Mouse (Mus musculus) neural tube, embryonic 15.5 days (tissue): ENCODE data around the gene 1520401A03Rik. TPM values are rescaled to one million over a fixed set of nuclear protein-coding genes. Genes with fewer than 3 reads are reported as not detected.

ENCODE experiments used
- ATAC-seq: fragments of 200-750 bp; cut with Nextera tagmentation; 2 replicates; pipeline ENCODE4 v1.8.0; 2017; ENCODE audit warnings: mild to moderate bottlenecking, moderate TSS enrichment, moderate library complexity; ENCODE audit not compliant: low FRiP score
- H3K27ac ChIP-seq: fragments of 300-500 bp; sonication (generic); replicated peaks from 2 replicates; pipeline ENCODE4 v1.5.1; 2015; ENCODE audit warnings: mild to moderate bottlenecking, inconsistent platforms
- H3K27me3 ChIP-seq: fragments of 300-500 bp; sonication (generic); replicated peaks from 2 replicates; pipeline ENCODE4 v1.6.1; 2015; ENCODE audit warnings: inconsistent platforms
- H3K36me3 ChIP-seq: fragments of 300-500 bp; sonication (generic); 2 replicates; pipeline ENCODE4 v1.6.1; 2015; ENCODE audit warnings: inconsistent platforms
- H3K4me1 ChIP-seq: fragments of 300-500 bp; sonication (generic); 2 replicates; pipeline ENCODE4 v1.6.1; 2015; ENCODE audit warnings: inconsistent platforms
- H3K4me2 ChIP-seq: fragments of 300-500 bp; sonication (generic); 2 replicates; pipeline ENCODE4 v1.6.1; 2015; ENCODE audit warnings: inconsistent platforms, mild to moderate bottlenecking, moderate library complexity
- H3K4me3 ChIP-seq: fragments of 300-500 bp; sonication (generic); replicated peaks from 2 replicates; pipeline ENCODE4 v1.5.1; 2015; ENCODE audit warnings: mild to moderate bottlenecking, inconsistent platforms
- H3K9ac ChIP-seq: fragments of 300-500 bp; sonication (generic); replicated peaks from 2 replicates; pipeline ENCODE4 v1.6.1; 2015; ENCODE audit warnings: mild to moderate bottlenecking, inconsistent platforms
- H3K9me3 ChIP-seq: fragments of 300-500 bp; sonication (generic); replicated peaks from 2 replicates; pipeline ENCODE4 v1.6.1; 2016; ENCODE audit warnings: inconsistent platforms
- WGBS: fragments of 180-500 bp; shearing (Covaris S2); methylation state at CpG from one replicate; pipeline ENCODE4 v1.1.7; 2015; ENCODE audit warnings: mixed read lengths; 5-methylcytosine and 5-hydroxymethylcytosine counted together
- polyA plus RNA-seq: library from polyadenylated mRNA; unstranded; fragments of >200 nt; fragmentation: Nextera tagmentation; extraction: Ambion mirVana; gene quantifications from 2 replicates; pipeline ENCODE4 v1.2.1, GENCODE M21; 2015

The 1520401A03Rik gene
- polyA plus RNA-seq, 1 experiment from 2014 or later = 0.27 TPM

GRCm38 (mm10) chr17:23725477-23725876 lies 2.9 kb upstream of the 1520401A03Rik start:
- Histone ChIP-seq H3K4me2 (peak overlapping the region; percentile 96), H3K9ac (peak overlapping the region; percentile 44), H3K4me3 (peak overlapping the region; percentile 88), H3K27me3 (no peaks in the 10 kb centered on the region), H3K4me1 (peaks cover 11% of the 10 kb centered on the region), H3K36me3 (no peaks in the 10 kb centered on the region), H3K27ac (peak overlapping the region; percentile 73), H3K9me3 (no peaks in the 10 kb centered on the region)
- no peak for ATAC-seq
- 59% methylated on average over 4 of the region's 4 CpGs for WGBS

GRCm38 (mm10) chr17:23721886-23722285 lies 697 bp downstream of the 1520401A03Rik start:
- Histone ChIP-seq H3K9ac (no peak overlapping the region), H3K4me3 (no peak overlapping the region), H3K9me3 (no peaks in the 10 kb centered on the region), H3K27me3 (no peaks in the 10 kb centered on the region), H3K27ac (no peak overlapping the region), H3K4me1 (peaks cover 9% of the 10 kb centered on the region), H3K36me3 (no peaks in the 10 kb centered on the region), H3K4me2 (no peak overlapping the region)
- 83% methylated on average over 2 of the region's 2 CpGs for WGBS
- ATAC-seq = no peak

GRCm38 (mm10) chr17:23719455-23719854 lies 3.1 kb downstream of the 1520401A03Rik start:
- no peak overlapping the region for H3K27ac ChIP-seq
- no peaks in the 10 kb centered on the region for H3K4me1 ChIP-seq
- no peaks in the 10 kb centered on the region for H3K9me3 ChIP-seq
- ATAC-seq = no peak
- 0 out of 2 replicates have a peak, but pooled peaks cover under 1% of the 10 kb centered on the region for H3K27me3 ChIP-seq
- no peak overlapping the region for H3K4me2 ChIP-seq
- no peak overlapping the region for H3K4me3 ChIP-seq
- 0% methylated on average over 1 of the region's 1 CpGs for WGBS
- no peak overlapping the region for H3K9ac ChIP-seq
- no peaks in the 10 kb centered on the region for H3K36me3 ChIP-seq

- Histone ChIP-seq H3K4me3 (no peak overlapping the region), H3K36me3 (no peaks in the 10 kb centered on the region), H3K27me3 (0 out of 2 replicates have a peak, but pooled peaks cover 2% of the 10 kb centered on the region), H3K9ac (no peak overlapping the region), H3K4me2 (no peak overlapping the region), H3K9me3 (no peaks in the 10 kb centered on the region), H3K27ac (no peak overlapping the region), H3K4me1 (no peaks in the 10 kb centered on the region)
- 63% methylated on average over 2 of the region's 2 CpGs for WGBS
- ATAC-seq = no peak
These were observed 5.6 kb downstream of the 1520401A03Rik start for GRCm38 (mm10) chr17:23717003-23717402.

DNA sequence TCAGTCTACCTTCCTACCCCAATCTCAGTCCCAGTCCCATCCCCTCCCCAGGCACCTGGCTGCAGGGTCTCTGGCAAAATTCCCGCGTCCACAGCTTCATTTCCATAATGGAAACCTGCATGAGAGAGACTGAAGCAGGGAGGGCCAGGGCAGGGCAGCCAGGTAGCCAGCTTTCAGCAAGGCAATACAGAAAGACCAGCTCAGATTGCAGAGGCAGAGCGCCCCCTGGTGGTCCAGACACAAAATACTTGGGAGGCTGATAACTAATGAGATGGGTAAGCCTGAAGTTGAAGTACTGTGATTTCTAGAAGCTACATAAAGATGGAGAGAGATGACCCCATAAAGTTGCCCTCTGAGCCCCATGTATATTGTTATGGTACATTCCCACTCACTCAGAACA lies 16.4 kb downstream of the 1520401A03Rik start:
- H3K9ac ChIP-seq = no peak overlapping the region
- no peaks in the 10 kb centered on the region for H3K9me3 ChIP-seq
- peaks cover 10% of the 10 kb centered on the region for H3K27me3 ChIP-seq
- no peaks in the 10 kb centered on the region for H3K4me1 ChIP-seq
- no peak overlapping the region for H3K27ac ChIP-seq
- H3K4me2 ChIP-seq = no peak overlapping the region
- H3K4me3 ChIP-seq = no peak overlapping the region
- no peak for ATAC-seq
- H3K36me3 ChIP-seq = no peaks in the 10 kb centered on the region
- WGBS = 0% methylated on average over 3 of the region's 3 CpGs

GRCm38 (mm10) chr17:23705525-23706104 lies 17.0 kb downstream of the 1520401A03Rik start:
- Histone ChIP-seq H3K27me3 (peaks cover 10% of the 10 kb centered on the region), H3K4me2 (no peak overlapping the region), H3K9me3 (no peaks in the 10 kb centered on the region), H3K4me1 (no peaks in the 10 kb centered on the region), H3K9ac (no peak overlapping the region), H3K27ac (no peak overlapping the region), H3K4me3 (no peak overlapping the region), H3K36me3 (no peaks in the 10 kb centered on the region)
- no peak for ATAC-seq
- WGBS = 81% methylated on average over 7 of the region's 7 CpGs

DNA sequence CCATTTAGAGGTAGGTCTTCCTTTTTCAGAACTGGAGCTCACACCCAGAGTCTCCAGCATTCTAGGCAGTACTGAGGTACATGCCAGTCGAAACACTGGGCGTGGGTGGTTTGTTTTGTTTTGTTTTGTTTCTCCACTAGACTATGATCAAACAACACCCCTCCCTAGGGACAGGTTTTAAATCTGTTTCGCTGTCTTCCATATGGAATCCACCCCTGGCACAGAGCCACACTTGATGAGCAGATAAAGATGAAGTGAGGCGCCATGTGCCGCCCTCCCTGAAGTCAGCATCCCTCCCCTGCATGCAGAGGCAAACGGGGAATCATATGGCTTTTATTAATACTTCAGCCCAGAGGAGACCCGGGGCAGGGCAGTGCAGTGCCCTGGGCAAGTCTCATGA lies 17.8 kb downstream of the 1520401A03Rik start:
- Histone ChIP-seq H3K27ac (no peak overlapping the region), H3K4me1 (peaks cover 4% of the 10 kb centered on the region), H3K4me3 (no peak overlapping the region), H3K9me3 (no peaks in the 10 kb centered on the region), H3K36me3 (no peaks in the 10 kb centered on the region), H3K9ac (no peak overlapping the region), H3K27me3 (peaks cover 10% of the 10 kb centered on the region), H3K4me2 (no peak overlapping the region)
- ATAC-seq = no peak
- 42% methylated on average over 7 of the region's 7 CpGs for WGBS

- H3K4me2 ChIP-seq = no peak overlapping the region
These were observed 19.3 kb downstream of the 1520401A03Rik start for GRCm38 (mm10) chr17:23703301-23703700.

DNA sequence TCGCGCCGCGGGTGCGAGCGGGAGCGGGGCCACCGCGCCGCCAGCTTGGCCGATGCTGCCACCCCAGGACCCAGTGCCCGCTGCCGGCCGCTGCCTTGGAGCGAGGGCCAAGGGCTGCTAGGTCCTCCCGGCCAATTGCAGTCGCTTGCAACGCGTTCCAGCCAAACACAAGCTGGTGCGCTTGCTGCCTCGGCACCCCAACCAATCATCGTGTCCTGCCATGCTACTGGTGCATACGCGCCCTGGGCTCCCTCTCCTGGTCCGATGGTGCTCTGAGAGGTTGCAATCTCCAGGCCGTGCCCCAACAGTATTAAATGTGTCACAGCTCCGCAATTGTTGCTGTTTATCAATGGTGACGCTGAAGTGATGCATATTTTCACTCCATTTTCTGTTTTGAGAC lies 22.5 kb downstream of the 1520401A03Rik start:
- Histone ChIP-seq H3K4me2 (peak overlapping the region; percentile 98), H3K27ac (peak overlapping the region; percentile 49), H3K9ac (peak overlapping the region; percentile 60), H3K27me3 (peaks cover 35% of the 10 kb centered on the region), H3K4me1 (peaks cover 12% of the 10 kb centered on the region), H3K4me3 (peak overlapping the region; percentile 54), H3K36me3 (no peaks in the 10 kb centered on the region), H3K9me3 (no peaks in the 10 kb centered on the region)
- ATAC-seq = peak; percentile 96
- 1% methylated on average over 27 of the region's 28 CpGs for WGBS

More at GRCm38 (mm10) chr17:23703301-23703700, 19.3 kb downstream of the 1520401A03Rik start:
- ATAC-seq = no peak
- 90% methylated on average over 9 of the region's 9 CpGs for WGBS
- no peak overlapping the region for H3K27ac ChIP-seq
- H3K9ac ChIP-seq = no peak overlapping the region
- H3K27me3 ChIP-seq = peaks cover 20% of the 10 kb centered on the region
- H3K36me3 ChIP-seq = no peaks in the 10 kb centered on the region
- no peaks in the 10 kb centered on the region for H3K9me3 ChIP-seq
- H3K4me3 ChIP-seq = no peak overlapping the region
- H3K4me1 ChIP-seq = peaks cover 12% of the 10 kb centered on the region

- Histone ChIP-seq H3K9ac (peak overlapping the region; percentile 60), H3K9me3 (no peaks in the 10 kb centered on the region), H3K4me2 (peak overlapping the region; percentile 98), H3K36me3 (no peaks in the 10 kb centered on the region), H3K4me3 (peak overlapping the region; percentile 54), H3K4me1 (peaks cover 12% of the 10 kb centered on the region), H3K27me3 (peaks cover 35% of the 10 kb centered on the region), H3K27ac (peak overlapping the region; percentile 49)
- peak; percentile 69 for ATAC-seq
- under 1% methylated on average over 85 of the region's 101 CpGs for WGBS
These were observed 23.2 kb downstream of the 1520401A03Rik start for GRCm38 (mm10) chr17:23699131-23700077.

- WGBS = 12% methylated on average over 3 of the region's 3 CpGs
- Histone ChIP-seq H3K27ac (no peak overlapping the region), H3K9me3 (no peaks in the 10 kb centered on the region), H3K4me3 (no peak overlapping the region), H3K9ac (no peak overlapping the region), H3K4me1 (peaks cover 12% of the 10 kb centered on the region), H3K4me2 (no peak overlapping the region), H3K27me3 (peaks cover 25% of the 10 kb centered on the region), H3K36me3 (no peaks in the 10 kb centered on the region)
- ATAC-seq = no peak
These were observed 26.8 kb downstream of the 1520401A03Rik start for GRCm38 (mm10) chr17:23695801-23696200.

DNA sequence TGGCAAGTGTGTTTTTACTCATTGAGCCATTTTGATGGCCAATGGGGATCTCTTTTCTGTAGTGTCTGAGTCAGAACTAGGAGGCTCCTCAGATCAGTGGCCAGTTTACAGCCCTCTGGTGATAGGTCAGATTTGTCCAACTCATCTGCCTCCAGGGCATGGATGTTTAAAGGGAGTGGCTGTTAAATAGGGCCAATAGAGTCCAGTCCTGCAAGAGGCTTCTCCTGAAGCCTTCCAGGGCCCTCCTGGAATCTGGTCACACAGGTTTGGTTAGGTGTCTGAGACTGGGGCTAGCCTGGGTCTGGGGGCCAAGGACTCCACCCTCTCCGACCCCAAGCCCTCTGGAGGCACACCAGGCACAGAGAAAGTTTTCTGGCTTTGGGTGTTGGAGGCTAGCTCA lies 28.1 kb downstream of the 1520401A03Rik start:
- no peak for ATAC-seq
- no peak overlapping the region for H3K4me2 ChIP-seq
- peaks cover 25% of the 10 kb centered on the region for H3K27me3 ChIP-seq
- H3K9ac ChIP-seq = no peak overlapping the region
- H3K4me3 ChIP-seq = no peak overlapping the region
- WGBS = 71% methylated on average over 1 of the region's 1 CpGs
- no peaks in the 10 kb centered on the region for H3K9me3 ChIP-seq
- H3K4me1 ChIP-seq = peaks cover 7% of the 10 kb centered on the region
- no peaks in the 10 kb centered on the region for H3K36me3 ChIP-seq
- no peak overlapping the region for H3K27ac ChIP-seq
